Mouse (Mus musculus) ES-E14 (cell line): ENCODE measurements around the gene Arhgef28. TPM values are rescaled to one million over a fixed set of nuclear protein-coding genes. Genes with fewer than 3 reads are reported as not detected.

Source experiments
- DNase-seq: peaks from one replicate; pipeline ENCODE4 v3.0.0-alpha.2; 2013; ENCODE audit warnings: low read depth, low spot score
- H3K27ac ChIP-seq: 2 replicates; pipeline ENCODE4 v1.5.1; 2012; ENCODE audit warnings: low read depth, mild to moderate bottlenecking, low read length, moderate library complexity, mixed read lengths; ENCODE audit not compliant: poor library complexity, insufficient read depth, severe bottlenecking
- H3K36me3 ChIP-seq: 2 replicates; pipeline ENCODE4 v1.6.1; 2012; ENCODE audit warnings: mild to moderate bottlenecking, low read length, moderate library complexity, mixed read lengths; ENCODE audit not compliant: control insufficient read depth, poor library complexity, insufficient read depth, severe bottlenecking
- H3K4me1 ChIP-seq, 2 experiments: fragments of 150-350 bp in 1 of 2; sonication (generic) in 1 of 2; 2 replicates each; pipeline ENCODE4 v1.6.1; 2012; ENCODE audit warnings: low read length in 2 of 2, mild to moderate bottlenecking in 1 of 2, mixed read lengths in 1 of 2; ENCODE audit not compliant: control insufficient read depth in 2 of 2, insufficient read depth in 2 of 2, poor library complexity in 1 of 2
- H3K4me3 ChIP-seq, 2 experiments: fragments of 150-350 bp in 1 of 2; sonication (generic) in 1 of 2; 2 replicates each; pipeline ENCODE4 v1.5.1; 2012; ENCODE audit warnings: low read length in 2 of 2, low read depth in 1 of 2, mild to moderate bottlenecking in 1 of 2, mixed read lengths in 1 of 2; ENCODE audit not compliant: insufficient read depth in 1 of 2, poor library complexity in 1 of 2, severe bottlenecking in 1 of 2
- H3K9ac ChIP-seq: 2 replicates; pipeline ENCODE4 v1.6.1; 2012; ENCODE audit warnings: low read depth, mild to moderate bottlenecking, low read length, mixed read lengths; ENCODE audit not compliant: poor library complexity, insufficient read depth, severe bottlenecking
- H3K9me3 ChIP-seq: fragments of 150-350 bp; sonication (generic); 2 replicates; pipeline ENCODE4 v1.6.1; 2012; ENCODE audit warnings: low read depth, mild to moderate bottlenecking, low read length; ENCODE audit not compliant: control insufficient read depth, insufficient read depth
- CHD2 ChIP-seq: IDR thresholded peaks from 2 replicates; pipeline ENCODE4 v1.6.1; 2014; ENCODE audit warnings: mild to moderate bottlenecking, low read depth, low read length, inconsistent platforms
- HCFC1 ChIP-seq: IDR thresholded peaks from 2 replicates; pipeline ENCODE4 v1.6.1; 2012; ENCODE audit warnings: low read length, inconsistent platforms, borderline replicate concordance; ENCODE audit not compliant: insufficient read depth
- MAFK ChIP-seq: IDR thresholded peaks from 2 replicates; pipeline ENCODE4 v1.6.1; 2014; ENCODE audit warnings: mild to moderate bottlenecking, low read depth, low read length, inconsistent platforms; ENCODE audit not compliant: insufficient read depth
- ZC3H11A ChIP-seq: IDR thresholded peaks from 2 replicates; pipeline ENCODE4 v1.6.1; 2012; ENCODE audit warnings: low read depth, mild to moderate bottlenecking, inconsistent platforms, low read length, borderline replicate concordance
- ZNF384 ChIP-seq: IDR thresholded peaks from 2 replicates; pipeline ENCODE4 v1.6.1; 2012; ENCODE audit warnings: low read depth, low read length, inconsistent platforms
- in situ Hi-C, 2 experiments: fragments of 600-800 bp; cut with MboI; formaldehyde crosslinking; loops; one replicate each; pipeline ENCODE4 v1.15.1; 2025; ENCODE audit warnings: low sequenced_read_pairs in 2 of 2, inconsistent platforms in 1 of 2; ENCODE audit not compliant: unreplicated experiment in 2 of 2
- total RNA-seq: library from RNA; depleted of rRNA; stranded (reverse); fragments of 300-350 nt; gene quantifications from 2 replicates; pipeline ENCODE4 v1.2.3, GENCODE M21; 2012

Arhgef28 gene
- total RNA-seq, 1 experiment = 19.0 TPM

DNA sequence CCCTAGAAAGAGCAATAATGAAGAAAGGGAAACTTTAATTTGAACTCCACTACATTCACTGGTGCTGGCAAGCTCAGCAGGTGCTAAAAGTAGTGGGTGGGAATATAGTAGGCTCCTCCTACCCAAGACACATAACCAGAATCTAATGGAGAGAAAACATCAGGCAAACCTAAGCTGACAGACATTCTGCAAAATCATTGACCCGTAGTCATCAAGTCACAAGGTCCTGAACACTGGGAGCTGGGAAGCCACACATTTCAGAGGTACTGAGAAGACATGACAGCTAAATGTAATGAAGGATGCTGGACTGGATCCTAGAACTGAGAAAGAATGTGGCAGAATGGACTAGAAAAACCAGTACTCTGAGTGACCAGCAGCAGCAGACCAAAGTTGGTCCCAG is 24.3 kb upstream of the Arhgef28 start:
- in situ Hi-C loops = loop anchor here in 1 of 2 experiments (10.0 kb wide), 1 partner anchor 196 kb away; no protein-coding TSS in a partner anchor
- DNase-seq = no peak
- no peak overlapping the region for H3K4me3 ChIP-seq
- H3K36me3 ChIP-seq = no peaks in the 10 kb centered on the region
- no peaks in the 10 kb centered on the region for H3K4me1 ChIP-seq
- no peak overlapping the region for H3K9ac ChIP-seq
- no peak for TF ChIP-seq MAFK
- no peak for TF ChIP-seq ZC3H11A
- TF ChIP-seq HCFC1 = no peak
- no peak for TF ChIP-seq ZNF384
- no peak for TF ChIP-seq CHD2
- no peaks in the 10 kb centered on the region for H3K9me3 ChIP-seq
- H3K27ac ChIP-seq = no peak overlapping the region

DNA sequence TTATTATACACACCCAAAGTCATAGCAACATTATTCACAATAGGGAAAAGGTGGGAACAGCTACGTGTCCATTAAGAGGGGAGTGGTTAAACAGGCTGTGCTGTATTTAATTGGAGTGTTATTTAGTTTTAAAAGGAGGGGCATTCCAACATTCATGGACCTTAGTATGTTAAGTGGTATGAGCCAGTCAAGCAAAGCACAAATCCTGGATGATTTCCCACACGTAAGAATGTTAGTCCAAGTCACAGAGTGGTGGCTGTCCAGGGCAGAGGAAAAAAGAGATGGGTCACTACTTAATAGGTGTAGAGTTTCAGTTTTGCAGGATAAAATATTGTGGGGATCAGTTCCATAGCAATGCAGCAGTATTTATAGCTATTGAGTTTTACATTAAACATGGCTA is 20.0 kb upstream of the Arhgef28 start:
- TF ChIP-seq HCFC1 (no peak), MAFK (no peak), CHD2 (no peak), ZNF384 (no peak), ZC3H11A (no peak)
- no peak overlapping the region for H3K27ac ChIP-seq
- no peak overlapping the region for H3K9ac ChIP-seq
- in situ Hi-C loops = no loop called here
- peaks cover 2 to 3% of the 10 kb centered on the region in 2 experiments; a peak in 1 of 4 replicates for H3K4me1 ChIP-seq
- H3K4me3 ChIP-seq = no peak overlapping the region
- H3K9me3 ChIP-seq = no peaks in the 10 kb centered on the region
- DNase-seq = no peak
- no peaks in the 10 kb centered on the region for H3K36me3 ChIP-seq

DNA sequence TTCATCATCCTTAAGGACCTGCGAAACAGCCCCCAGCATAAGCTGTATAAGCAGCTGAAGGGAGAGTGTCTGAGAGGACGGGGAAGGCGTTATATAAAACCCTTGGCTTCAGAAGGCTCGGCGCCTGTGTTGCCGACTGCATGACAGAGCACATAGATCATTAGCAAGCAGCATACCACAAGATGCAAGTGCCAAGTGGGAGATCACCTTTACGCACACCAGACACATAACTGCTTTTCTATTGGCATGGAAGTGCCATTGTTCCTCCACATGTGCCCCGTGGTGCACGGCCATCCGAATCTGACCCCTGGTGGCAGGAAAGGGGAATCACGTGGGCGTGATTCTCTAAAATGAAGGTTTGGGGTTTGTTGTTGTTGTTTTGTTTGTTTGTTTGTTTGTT is 16.6 kb upstream of the Arhgef28 start:
- H3K9ac ChIP-seq = no peak overlapping the region
- peak overlapping the region in 1 of 2 experiments; percentile 6; a peak in 1 of 4 replicates for H3K4me3 ChIP-seq
- H3K4me1 ChIP-seq = peaks cover 2 to 3% of the 10 kb centered on the region in 2 experiments; a peak in 1 of 4 replicates
- H3K36me3 ChIP-seq = no peaks in the 10 kb centered on the region
- in situ Hi-C loops = no loop called here
- no peak overlapping the region for H3K27ac ChIP-seq
- H3K9me3 ChIP-seq = no peaks in the 10 kb centered on the region
- no peak for DNase-seq
- TF ChIP-seq MAFK (0 out of 2 replicates have a peak, but pooled peaks have one; percentile 16), ZC3H11A (peak; percentile 81; the same call in 1 of the 2 replicates), ZNF384 (no peak), CHD2 (no peak), HCFC1 (no peak)

DNA sequence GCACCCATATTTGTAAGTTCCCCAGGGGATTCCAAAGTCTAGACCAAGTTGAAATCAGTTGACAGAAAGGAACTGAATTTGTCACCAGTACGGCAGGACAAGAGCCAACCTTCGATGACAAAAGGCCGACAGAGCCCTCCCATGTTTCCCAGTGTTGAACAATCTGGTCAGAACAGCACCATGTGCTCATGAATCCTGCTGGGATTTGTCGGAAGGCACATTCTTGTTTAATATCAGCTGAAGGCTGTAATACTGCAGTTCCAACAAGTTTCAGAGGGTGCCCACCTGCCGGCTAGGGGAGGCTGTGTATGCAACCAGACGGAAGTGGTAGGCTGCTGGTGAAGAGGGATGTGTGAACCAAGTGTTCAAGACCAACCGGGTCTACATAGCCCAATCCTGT is 3.9 kb upstream of the Arhgef28 start:
- no peak for TF ChIP-seq ZNF384
- no peak for TF ChIP-seq ZC3H11A
- no peak for TF ChIP-seq CHD2
- TF ChIP-seq MAFK = no peak
- TF ChIP-seq HCFC1 = no peak
- in situ Hi-C loops = no loop called here
- Histone ChIP-seq H3K4me1 (peaks cover 0 to 4% of the 10 kb centered on the region in 2 experiments; a peak in 1 of 4 replicates), H3K9me3 (no peaks in the 10 kb centered on the region), H3K4me3 (no peak overlapping the region), H3K27ac (no peak overlapping the region), H3K36me3 (no peaks in the 10 kb centered on the region), H3K9ac (no peak overlapping the region)
- no peak for DNase-seq

- H3K4me1 ChIP-seq = peaks cover 0 to 6% of the 10 kb centered on the region in 2 experiments; a peak in 1 of 4 replicates
- no peak overlapping the region for H3K9ac ChIP-seq
- H3K27ac ChIP-seq = no peak overlapping the region
- H3K4me3 ChIP-seq = no peak overlapping the region
- H3K36me3 ChIP-seq = no peaks in the 10 kb centered on the region
- TF ChIP-seq MAFK (no peak), CHD2 (no peak), ZC3H11A (no peak)
- no peaks in the 10 kb centered on the region for H3K9me3 ChIP-seq
- in situ Hi-C loops = no loop called here
- no peak for DNase-seq
Observed at GRCm38 (mm10) chr13:98208842-98209241, 2.6 kb upstream of the Arhgef28 start.
